Mouse (Mus musculus): ENCODE measurements around the gene Tbc1d1.

DNA sequence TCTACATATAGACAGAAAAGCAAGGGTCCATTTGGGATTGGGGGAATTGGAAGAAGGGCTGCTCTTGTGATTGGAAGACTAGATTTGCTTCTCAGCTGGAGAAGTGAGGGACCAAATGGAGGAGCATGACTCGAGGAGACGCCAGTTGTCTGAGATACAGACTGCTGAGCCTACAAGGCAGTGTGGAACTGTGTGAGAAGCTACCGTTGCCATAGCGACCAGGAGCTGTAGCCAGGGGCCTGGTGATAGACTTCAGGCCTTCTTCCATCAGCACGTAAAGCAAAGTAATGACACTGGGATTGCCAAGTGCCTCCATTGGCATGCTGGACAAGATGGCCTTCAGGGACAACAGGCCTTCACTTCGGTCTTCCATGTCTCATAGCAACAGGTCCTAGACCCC lies 195.9 kb downstream of the Tbc1d1 start:
- TF ChIP-seq CTCF (IDR thresholded peaks at IDR 0.05; ENCODE audit: low read depth) (no peak), EP300 (IDR thresholded peaks at IDR 0.05; ENCODE audit: low read depth) (no peak)
